Mouse (Mus musculus) CH12.LX (cell line): ENCODE measurements around the gene Arrdc2. TPM values are rescaled to one million over a fixed set of nuclear protein-coding genes. Genes with fewer than 3 reads are reported as not detected.
A peak's percentile ranks its signal among the peaks of the same experiment; 100 is the strongest.

Experiments
- DNase-seq: peaks from one replicate; pipeline ENCODE4 v3.0.0-alpha.2; 2013; ENCODE audit errors: extremely low read depth
- H3K27ac ChIP-seq: 2 replicates; pipeline ENCODE4 v1.5.1; 2012; ENCODE audit warnings: low read depth, mild to moderate bottlenecking, control low read depth, moderate library complexity; ENCODE audit not compliant: insufficient read depth
- H3K27me3 ChIP-seq: replicated peaks from 2 replicates; pipeline ENCODE3; 2012; ENCODE audit warnings: inconsistent platforms
- H3K36me3 ChIP-seq, 2 experiments: replicated peaks in 1 of 2; 2 replicates each; pipeline versions ENCODE3 to v1.6.1; 2012; ENCODE audit warnings: inconsistent platforms in 1 of 2, low read length in 1 of 2, mild to moderate bottlenecking in 1 of 2, mixed read lengths in 1 of 2, moderate library complexity in 1 of 2; ENCODE audit not compliant: control insufficient read depth in 1 of 2, insufficient read depth in 1 of 2
- H3K4me1 ChIP-seq, 2 experiments: 2 replicates each; pipeline ENCODE4 v1.6.1; 2012; ENCODE audit warnings: inconsistent platforms in 1 of 2, moderate library complexity in 1 of 2; ENCODE audit not compliant: insufficient read depth in 2 of 2, control insufficient read depth in 1 of 2
- H3K4me2 ChIP-seq: 2 replicates; pipeline ENCODE4 v1.6.1; 2012; ENCODE audit warnings: low read depth, mild to moderate bottlenecking, control low read depth; ENCODE audit not compliant: poor library complexity, insufficient read depth, severe bottlenecking
- H3K4me3 ChIP-seq, 3 experiments: fragments of 150-350 bp in 1 of 3; sonication (generic) in 1 of 3; replicated peaks in 1 of 3; 2 replicates each; pipeline versions ENCODE3 to v1.5.1; 2011 to 2012; ENCODE audit warnings: low read depth in 2 of 3, low read length in 2 of 3, mild to moderate bottlenecking in 2 of 3, moderate library complexity in 2 of 3, control low read depth in 1 of 3, improper control_type of control experiment in 1 of 3, inconsistent platforms in 1 of 3, mixed read lengths in 1 of 3; ENCODE audit not compliant: poor library complexity in 1 of 3
- H3K79me2 ChIP-seq: replicated peaks from 2 replicates; pipeline ENCODE4 v1.6.1; 2012; ENCODE audit warnings: mild to moderate bottlenecking, moderate library complexity; ENCODE audit not compliant: control insufficient read depth, poor library complexity, insufficient read depth, severe bottlenecking; ENCODE audit errors: extremely low read depth
- H3K9ac ChIP-seq: 2 replicates; pipeline ENCODE4 v1.6.1; 2012; ENCODE audit warnings: low read depth, mild to moderate bottlenecking, control low read depth, moderate library complexity; ENCODE audit not compliant: insufficient read depth
- H3K9me3 ChIP-seq: replicated peaks from 2 replicates; pipeline ENCODE3; 2012; ENCODE audit warnings: low read length, inconsistent platforms, mixed read lengths
- BHLHE40 ChIP-seq: IDR thresholded peaks from 2 replicates; pipeline ENCODE4 v1.6.1; 2011; ENCODE audit warnings: mild to moderate bottlenecking, low read depth, low read length, improper control_type of control experiment
- CHD1 ChIP-seq: IDR thresholded peaks from 2 replicates; pipeline ENCODE4 v1.6.1; 2012; ENCODE audit warnings: low read depth, low read length, improper control_type of control experiment, inconsistent platforms
- CHD2 ChIP-seq: IDR thresholded peaks from 2 replicates; pipeline ENCODE4 v1.6.1; 2011; ENCODE audit warnings: low read length, improper control_type of control experiment
- CTCF ChIP-seq, 2 experiments: IDR thresholded peaks in 1 of 2; conservative IDR thresholded peaks in 1 of 2; 2 replicates each; pipeline ENCODE4 v1.5.1; 2011 to 2012; ENCODE audit warnings: low read depth in 2 of 2, low read length in 2 of 2, improper control_type of control experiment in 1 of 2, inconsistent platforms in 1 of 2, mild to moderate bottlenecking in 1 of 2, moderate library complexity in 1 of 2
- E2F4 ChIP-seq: IDR thresholded peaks from 2 replicates; pipeline ENCODE4 v1.6.1; 2011; ENCODE audit warnings: low read depth, low read length, improper control_type of control experiment; ENCODE audit not compliant: insufficient replicate concordance
- ELF1 ChIP-seq: IDR thresholded peaks from 2 replicates; pipeline ENCODE4 v1.6.1; 2014; ENCODE audit warnings: low read depth, mild to moderate bottlenecking, inconsistent platforms, low read length, improper control_type of control experiment
- EP300 ChIP-seq: IDR thresholded peaks from 2 replicates; pipeline ENCODE4 v1.6.1; 2011; ENCODE audit warnings: low read length, improper control_type of control experiment
- ETS1 ChIP-seq: conservative IDR thresholded peaks from 2 replicates; pipeline ENCODE4 v1.6.1; 2012; ENCODE audit warnings: low read depth, mild to moderate bottlenecking, inconsistent platforms, low read length, improper control_type of control experiment, moderate library complexity
- GABPA ChIP-seq: IDR thresholded peaks from 2 replicates; pipeline ENCODE4 v1.6.1; 2012; ENCODE audit warnings: low read depth, low read length, improper control_type of control experiment, inconsistent platforms; ENCODE audit not compliant: insufficient replicate concordance
- HCFC1 ChIP-seq: IDR thresholded peaks from 2 replicates; pipeline ENCODE4 v1.6.1; 2012; ENCODE audit warnings: low read depth, mild to moderate bottlenecking, inconsistent platforms, low read length, improper control_type of control experiment
- IRF4 ChIP-seq: IDR thresholded peaks from 2 replicates; pipeline ENCODE4 v1.6.1; 2014; ENCODE audit warnings: low read depth, mild to moderate bottlenecking, inconsistent platforms, low read length, improper control_type of control experiment
- JUN ChIP-seq: IDR thresholded peaks from 2 replicates; pipeline ENCODE4 v1.6.1; 2011; ENCODE audit warnings: low read depth, mild to moderate bottlenecking, low read length, improper control_type of control experiment, moderate library complexity; ENCODE audit not compliant: insufficient read depth
- JUND ChIP-seq: conservative IDR thresholded peaks from 2 replicates; pipeline ENCODE4 v1.6.1; 2011; ENCODE audit warnings: low read depth, low read length, improper control_type of control experiment
- KAT2A ChIP-seq: IDR thresholded peaks from 2 replicates; pipeline ENCODE4 v1.6.1; 2012; ENCODE audit warnings: low read length, improper control_type of control experiment, inconsistent platforms; ENCODE audit not compliant: insufficient replicate concordance
- MAFK ChIP-seq: IDR thresholded peaks from 2 replicates; pipeline ENCODE4 v1.6.1; 2011; ENCODE audit warnings: low read length, improper control_type of control experiment; ENCODE audit not compliant: insufficient replicate concordance
- MAX ChIP-seq: IDR thresholded peaks from 2 replicates; pipeline ENCODE4 v1.6.1; 2011; ENCODE audit warnings: low read length, improper control_type of control experiment
- MAZ ChIP-seq: IDR thresholded peaks from 2 replicates; pipeline ENCODE4 v1.6.1; 2012; ENCODE audit warnings: low read depth, mild to moderate bottlenecking, inconsistent platforms, low read length, improper control_type of control experiment, moderate library complexity
- MEF2A ChIP-seq: IDR thresholded peaks from 2 replicates; pipeline ENCODE4 v1.6.1; 2014; ENCODE audit warnings: low read depth, mild to moderate bottlenecking, inconsistent platforms, low read length, improper control_type of control experiment, borderline replicate concordance
- MXI1 ChIP-seq: IDR thresholded peaks from 2 replicates; pipeline ENCODE4 v1.6.1; 2011; ENCODE audit warnings: mild to moderate bottlenecking, low read depth, low read length, improper control_type of control experiment
- MYC ChIP-seq: IDR thresholded peaks from 2 replicates; pipeline ENCODE4 v1.6.1; 2011; ENCODE audit warnings: low read depth, mild to moderate bottlenecking, improper control_type of control experiment, low read length
- NELFE ChIP-seq: IDR thresholded peaks from 2 replicates; pipeline ENCODE4 v1.6.1; 2011; ENCODE audit warnings: low read depth, low read length, improper control_type of control experiment
- PAX5 ChIP-seq: IDR thresholded peaks from 2 replicates; pipeline ENCODE4 v1.6.1; 2012; ENCODE audit warnings: low read length, inconsistent platforms, mixed read lengths
- POLR2A ChIP-seq: IDR thresholded peaks from 2 replicates; pipeline ENCODE4 v1.6.1; 2011; ENCODE audit warnings: low read depth, mild to moderate bottlenecking, improper control_type of control experiment, low read length
- POLR2AphosphoS2 ChIP-seq: IDR thresholded peaks from 2 replicates; pipeline ENCODE4 v1.6.1; 2011; ENCODE audit warnings: low read depth, low read length, improper control_type of control experiment
- RAD21 ChIP-seq: IDR thresholded peaks from 2 replicates; pipeline ENCODE4 v1.6.1; 2011; ENCODE audit warnings: low read depth, mild to moderate bottlenecking, low read length, improper control_type of control experiment, moderate library complexity
- RCOR1 ChIP-seq: conservative IDR thresholded peaks from 2 replicates; pipeline ENCODE4 v1.6.1; 2012; ENCODE audit warnings: low read depth, mild to moderate bottlenecking, inconsistent platforms, low read length, improper control_type of control experiment
- SIN3A ChIP-seq: IDR thresholded peaks from 2 replicates; pipeline ENCODE4 v1.6.1; 2012; ENCODE audit warnings: low read length, improper control_type of control experiment, inconsistent platforms
- SMC3 ChIP-seq: IDR thresholded peaks from 2 replicates; pipeline ENCODE4 v1.6.1; 2011; ENCODE audit warnings: low read depth, low read length, improper control_type of control experiment
- TBP ChIP-seq: conservative IDR thresholded peaks from 2 replicates; pipeline ENCODE4 v1.6.1; 2011; ENCODE audit warnings: low read depth, low read length, improper control_type of control experiment
- TCF12 ChIP-seq: IDR thresholded peaks from 2 replicates; pipeline ENCODE4 v1.6.1; 2014; ENCODE audit warnings: low read depth, mild to moderate bottlenecking, inconsistent platforms, low read length, improper control_type of control experiment
- UBTF ChIP-seq: IDR thresholded peaks from 2 replicates; pipeline ENCODE4 v1.6.1; 2012; ENCODE audit warnings: low read depth, mild to moderate bottlenecking, inconsistent platforms, low read length, improper control_type of control experiment, moderate library complexity
- USF1 ChIP-seq: IDR thresholded peaks from 2 replicates; pipeline ENCODE4 v1.6.1; 2014; ENCODE audit warnings: low read depth, mild to moderate bottlenecking, inconsistent platforms, low read length, improper control_type of control experiment
- USF2 ChIP-seq: conservative IDR thresholded peaks from 2 replicates; pipeline ENCODE4 v1.6.1; 2011; ENCODE audit warnings: low read depth, low read length, improper control_type of control experiment
- ZC3H11A ChIP-seq: IDR thresholded peaks from 2 replicates; pipeline ENCODE4 v1.6.1; 2012; ENCODE audit warnings: low read depth, mild to moderate bottlenecking, inconsistent platforms, low read length, improper control_type of control experiment
- ZKSCAN1 ChIP-seq: IDR thresholded peaks from 2 replicates; pipeline ENCODE4 v1.6.1; 2012; ENCODE audit warnings: low read depth, inconsistent platforms, low read length, improper control_type of control experiment, borderline replicate concordance
- ZMIZ1 ChIP-seq: IDR thresholded peaks from 2 replicates; pipeline ENCODE4 v1.6.1; 2012; ENCODE audit warnings: low read depth, mild to moderate bottlenecking, inconsistent platforms, low read length, improper control_type of control experiment
- ZNF384 ChIP-seq: IDR thresholded peaks from 2 replicates; pipeline ENCODE4 v1.6.1; 2012; ENCODE audit warnings: low read depth, low read length, improper control_type of control experiment, inconsistent platforms
- dilution Hi-C: fragments of 300-500 bp; cut with MboI; formaldehyde crosslinking; loops from 2 replicates; pipeline ENCODE4 v1.14.3; 2020; ENCODE audit warnings: low sequenced_read_pairs; ENCODE audit not compliant: extremely low pct_unique_long_range_greater_than_20kb, extremely low pct_ligation_motif_present
- in situ Hi-C: fragments of 300-500 bp; cut with MboI; formaldehyde crosslinking; loops from 3 replicates; pipeline ENCODE4 v1.14.3; 2019; ENCODE audit warnings: low sequenced_read_pairs, low pct_ligation_motif_present, low pct_unique_long_range_greater_than_20kb, mixed read lengths
- polyA plus RNA-seq: library from polyadenylated mRNA; unstranded; fragments of >175 nt; gene quantifications from 2 replicates; pipeline ENCODE4 v1.2.1, GENCODE M21; 2012; ENCODE audit warnings: low read depth; ENCODE audit not compliant: insufficient read length
- total RNA-seq, 2 experiments: library from RNA; depleted of rRNA; stranded (reverse); fragments of 300-350 nt in 1 of 2; fragments of >200 nt in 1 of 2; gene quantifications; 2 replicates each; pipeline ENCODE4 v1.2.3; 2012 to 2014

The Arrdc2 gene
- total RNA-seq (2012; rRNA removed) = 7.2 and 8.0 TPM in 2 replicates
- total RNA-seq (2014; rRNA removed) = 5.6 and 8.8 TPM in 2 replicates
- 4.3 and 6.1 TPM in 2 replicates for polyA plus RNA-seq

DNA sequence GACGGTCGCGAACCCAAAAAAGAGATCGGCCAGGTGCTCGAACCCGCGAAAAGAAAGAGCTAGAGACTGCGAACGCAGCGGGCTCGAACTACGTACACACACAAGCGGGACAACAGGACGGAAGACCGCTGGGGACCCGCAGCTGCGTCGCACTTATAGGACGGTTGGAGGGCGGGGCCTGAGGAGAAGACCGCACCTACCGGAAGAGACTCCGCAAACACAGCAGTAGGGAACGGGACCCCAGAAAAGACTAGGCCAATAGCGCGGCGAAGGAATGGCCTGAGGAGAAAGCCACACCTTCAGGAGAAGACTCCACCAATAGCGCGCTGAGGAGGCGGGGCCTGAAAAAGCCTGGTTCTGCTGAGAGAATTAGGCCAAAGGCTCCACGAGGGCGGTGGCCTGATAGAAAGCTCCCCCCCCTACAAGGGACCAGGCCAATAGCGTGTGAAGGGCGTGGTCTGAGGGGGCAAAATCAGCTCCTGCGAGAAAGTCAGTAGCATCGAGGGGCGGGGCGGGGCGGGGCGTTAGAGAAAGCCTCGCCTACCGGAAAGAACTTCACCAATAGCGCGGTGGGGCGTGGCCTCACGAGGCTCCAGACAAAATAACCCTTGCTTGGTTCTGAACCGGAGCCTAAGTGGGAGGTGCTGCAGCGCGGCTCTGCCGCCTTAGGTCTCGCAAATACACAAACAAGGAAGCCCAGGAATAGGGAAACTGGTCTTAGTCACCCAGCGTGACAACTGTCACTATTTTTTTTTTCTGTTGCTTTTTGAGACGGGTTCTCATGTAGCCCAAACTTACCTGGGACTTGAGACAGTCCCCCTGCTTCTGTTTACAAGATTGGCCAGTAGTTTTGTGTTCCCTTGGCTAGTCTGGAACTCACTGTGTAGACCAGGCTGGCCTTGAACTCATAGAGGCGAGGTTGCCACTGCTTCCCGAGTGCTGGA lies at the start of gene Arrdc2:
Gene Arrdc2 (minus strand): TSS at position 313 of the 944 bp plus-strand sequence.
- dilution Hi-C loops (no loop called here), in situ Hi-C loops (loop anchor here (5.0 to 10.0 kb wide), 2 partner anchors 77 to 125 kb away; partner anchors contain the start of genes Gm3336 and Mpv17l2)
- DNase-seq = peak; percentile 100
- H3K36me3 ChIP-seq = peaks cover 12 to 25% of the 10 kb centered on the region in 2 experiments
- H3K9ac ChIP-seq = peak within 1 kb of the TSS; percentile 68
- peak within 1 kb of the TSS; percentile 31 for H3K4me2 ChIP-seq
- H3K27ac ChIP-seq = peak within 1 kb of the TSS; percentile 56
- no peaks in the 10 kb centered on the region for H3K9me3 ChIP-seq
- no peaks in the 10 kb centered on the region for H3K79me2 ChIP-seq
- peaks cover 2 to 17% of the 10 kb centered on the region in 2 experiments; a peak in 3 of 4 replicates for H3K4me1 ChIP-seq
- peak within 1 kb of the TSS; percentile 69 to 80 (median 79) for H3K4me3 ChIP-seq
- peaks cover 24% of the 10 kb centered on the region for H3K27me3 ChIP-seq
- TF ChIP-seq JUND (no peak), POLR2AphosphoS2 (peak; percentile 94), TBP (peak; percentile 98), CHD2 (peak; percentile 49; the same call in 1 of the 2 replicates), EP300 (no peak), PAX5 (no peak), IRF4 (0 out of 2 replicates have a peak, but pooled peaks have one; percentile 24), MYC (no peak), SIN3A (peak; percentile 47), TCF12 (peak; percentile 80; the same call in 1 of the 2 replicates), MAX (no peak; the same call in 1 of the 2 replicates), NELFE (peak; percentile 99), JUN (no peak), ETS1 (0 out of 2 replicates have a peak, but pooled peaks have one; percentile 13), POLR2A (peak; percentile 100), ZKSCAN1 (no peak), ZMIZ1 (peak; percentile 98), ELF1 (peak; percentile 96), SMC3 (no peak), CTCF (conservative IDR thresholded peaks at IDR 0.05 in 1 of 2, IDR thresholded peaks at IDR 0.05 in 1 of 2; ENCODE audit: low read depth in 2 of 2, low read length in 2 of 2) (no peak), UBTF (no peak), RAD21 (no peak), CHD1 (no peak), ZNF384 (peak; percentile 56), MXI1 (peak; percentile 42; the same call in 1 of the 2 replicates), RCOR1 (no peak), E2F4 (peak; percentile 29; the same call in 1 of the 2 replicates), MEF2A (peak; percentile 34; the same call in 1 of the 2 replicates), USF2 (no peak), USF1 (no peak), HCFC1 (peak; percentile 66), MAFK (no peak), ZC3H11A (no peak), MAZ (no peak), BHLHE40 (peak; percentile 8; the same call in 1 of the 2 replicates), GABPA (no peak), KAT2A (no peak)
